Mouse (Mus musculus) natural killer cell, adult 2 months (primary cell): ENCODE data around the gene Slc38a3.

Experiments
- DNase-seq, 2 experiments: peaks; one replicate each; pipeline ENCODE4 v3.0.0; 2022; ENCODE audit warnings: low spot score in 2 of 2

Slc38a3 gene

DNA sequence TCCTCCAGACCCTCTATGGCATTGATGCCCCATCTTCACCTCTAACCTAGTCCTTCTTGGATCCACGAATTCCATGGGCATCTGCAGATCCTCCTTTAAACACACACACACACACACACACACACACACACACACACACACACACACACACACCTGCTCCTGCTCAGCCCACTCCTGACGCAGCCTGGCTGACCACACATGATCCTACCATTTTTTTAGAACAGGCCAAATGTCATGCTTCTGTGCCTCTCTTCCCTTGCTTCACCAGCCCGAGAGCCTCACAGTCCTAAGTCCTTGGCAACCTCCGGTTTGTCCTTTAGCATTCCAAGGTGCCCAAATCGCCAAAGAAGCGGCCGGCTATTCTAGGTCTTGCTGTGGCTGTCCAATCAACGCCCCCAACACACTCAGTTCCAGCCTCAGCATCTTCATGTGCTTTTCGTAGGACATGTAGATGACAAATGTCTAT is at the start of gene Slc38a3:
Slc38a3 (minus strand) TSS at position 51 of the 466 bp plus-strand sequence.
- DNase-seq, result no peak

DNA sequence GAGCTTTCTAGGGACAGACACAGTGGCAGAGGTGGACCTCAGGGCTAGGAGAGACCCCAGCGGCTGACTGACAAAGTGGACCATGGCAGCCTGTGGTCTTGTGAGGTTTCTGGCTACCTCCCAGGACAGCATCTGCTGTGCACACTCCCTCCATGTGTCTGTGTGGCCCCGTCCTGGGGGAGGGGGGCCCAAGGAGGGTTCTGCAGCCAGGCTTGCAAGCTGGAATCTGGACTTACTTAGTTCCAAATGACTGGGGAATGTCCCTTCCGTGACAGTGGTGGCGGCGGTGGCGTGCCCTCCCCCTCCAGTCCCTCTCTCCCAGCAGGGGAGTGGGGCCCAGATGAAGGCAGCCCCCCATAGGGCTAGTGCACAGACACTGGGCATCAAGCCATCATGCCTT is 47.6 kb upstream of the Slc38a3 start:
- no peak for DNase-seq

DNA sequence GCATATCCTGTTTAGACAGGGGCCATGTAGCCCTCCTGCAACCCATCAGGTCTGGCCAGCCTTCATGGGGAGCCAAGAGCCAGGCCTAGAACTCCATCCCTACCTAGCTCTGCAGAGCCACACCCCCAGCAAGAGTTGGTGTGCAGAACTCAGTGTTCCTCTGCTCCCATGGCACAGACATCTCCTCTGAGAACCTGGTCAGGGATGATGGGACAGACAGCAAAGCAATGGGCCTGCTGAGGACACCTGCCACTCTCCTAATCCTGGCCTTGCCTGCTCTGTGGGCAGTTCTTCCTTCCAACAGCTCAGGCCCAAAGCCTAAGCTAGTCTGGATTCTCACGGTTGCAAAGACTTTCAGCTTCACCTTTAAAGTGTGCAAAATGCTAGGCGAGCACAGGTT is 46.3 kb upstream of the Slc38a3 start:
- DNase-seq, result no peak

DNA sequence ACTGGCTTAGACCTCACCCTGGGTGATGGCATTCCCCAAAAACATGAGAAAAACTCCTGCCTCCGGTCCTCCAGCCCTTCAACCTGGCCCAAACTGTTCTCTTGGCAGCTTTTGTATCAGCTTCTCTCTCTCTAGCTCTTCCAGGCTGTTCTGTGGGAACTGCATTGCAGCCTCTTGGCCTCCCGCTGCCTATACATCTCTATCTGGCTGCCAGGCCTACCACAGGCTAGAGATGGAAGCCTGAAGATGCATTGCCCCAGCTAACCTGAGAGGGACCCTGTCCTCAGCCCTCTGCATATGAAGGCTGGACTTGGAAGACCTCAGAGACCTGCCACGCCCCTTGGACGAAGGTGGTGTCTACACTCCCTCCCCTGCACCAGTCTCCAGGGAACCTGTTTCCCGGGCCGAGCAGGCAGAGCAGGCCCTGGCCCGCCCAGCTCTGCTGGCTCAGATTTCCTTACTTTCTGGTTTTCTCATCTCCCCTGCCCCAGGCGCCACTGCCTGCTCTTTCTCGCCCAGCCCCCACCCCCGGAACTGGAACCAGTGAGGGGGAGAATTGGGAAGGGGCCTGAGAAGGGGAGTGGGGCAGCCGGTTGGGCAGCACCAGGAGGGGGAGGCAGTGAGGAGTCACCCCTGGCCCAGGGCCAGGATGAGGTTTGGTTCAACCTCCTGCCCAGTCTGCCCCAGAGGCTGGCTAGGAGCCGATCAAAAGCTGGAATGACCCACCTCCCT is 45.1 kb upstream of the Slc38a3 start:
- DNase-seq, result no peak

DNA sequence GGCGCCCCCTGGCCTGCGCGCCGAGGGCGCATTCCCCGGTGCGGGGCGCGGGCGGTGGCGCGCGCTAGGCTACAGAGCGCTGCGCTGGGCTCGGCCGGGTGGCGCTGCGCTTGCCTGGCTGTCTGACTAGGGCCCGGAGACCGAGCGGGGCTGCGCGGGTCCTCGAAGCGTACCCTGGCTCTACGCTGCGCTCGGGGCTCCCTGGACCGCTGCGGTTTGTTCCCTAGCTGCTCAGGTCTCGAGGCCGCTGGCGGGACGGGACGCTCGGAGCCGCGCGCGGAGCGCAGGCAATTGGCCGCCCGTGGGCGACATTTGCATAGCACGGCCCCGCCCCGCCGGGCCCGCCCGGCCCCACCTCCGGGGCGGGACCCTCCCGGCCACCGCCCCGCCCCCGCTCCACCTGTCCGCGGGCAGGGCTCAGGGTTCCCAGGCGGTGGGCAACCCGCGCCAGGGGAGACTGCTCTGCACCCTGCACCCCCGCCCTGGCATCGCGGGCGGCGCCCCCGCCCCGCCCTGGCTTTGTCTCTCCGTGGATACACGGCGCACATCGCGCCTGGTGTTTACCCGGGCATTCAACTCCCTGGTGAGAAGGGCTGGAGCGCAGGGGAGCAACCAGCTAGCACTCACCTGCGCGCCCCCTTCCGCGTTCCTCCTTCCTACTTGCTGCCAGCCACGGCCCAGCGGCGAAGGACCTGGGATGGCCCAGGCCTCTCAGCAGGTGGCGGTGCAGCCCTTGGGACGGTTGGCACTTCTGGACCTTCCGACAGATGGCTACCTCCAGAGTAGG is 40.6 kb upstream of the Slc38a3 start, which contains the start of gene Sema3f:
Sema3f (minus strand) TSS at position 779 of the 787 bp plus-strand sequence.
- DNase-seq, result peak in 1 of 2 experiments; percentile 61

DNA sequence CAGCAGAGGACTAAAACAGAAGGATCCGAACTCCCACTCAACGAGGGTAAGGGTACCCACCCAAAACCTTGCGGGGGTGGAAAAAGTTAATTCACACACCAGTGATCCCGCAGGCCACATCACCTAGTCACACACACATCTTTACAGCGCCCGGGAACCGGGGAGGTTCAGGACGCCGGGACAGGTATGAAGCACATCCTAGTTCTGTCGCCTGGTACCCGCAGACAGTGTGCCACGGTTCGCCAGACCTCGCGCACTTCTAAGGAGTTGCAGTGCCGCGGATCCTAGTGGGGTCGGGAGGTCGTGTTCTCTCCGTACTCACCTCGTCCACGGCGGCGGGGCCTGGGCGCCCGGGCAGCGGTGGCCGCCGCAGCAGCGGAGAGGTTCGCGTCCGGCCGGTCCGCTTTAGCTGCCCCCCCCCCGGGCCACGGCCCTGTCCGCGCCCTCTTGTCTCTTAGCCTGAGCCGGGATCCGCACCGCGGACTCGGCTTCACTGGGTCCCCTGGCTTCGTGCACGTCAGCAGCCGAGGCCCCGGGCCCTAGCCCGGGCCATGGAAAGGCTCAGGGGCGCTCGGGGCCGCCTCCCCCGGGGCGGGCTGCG is 39.9 kb upstream of the Slc38a3 start:
- DNase-seq, result no peak

DNA sequence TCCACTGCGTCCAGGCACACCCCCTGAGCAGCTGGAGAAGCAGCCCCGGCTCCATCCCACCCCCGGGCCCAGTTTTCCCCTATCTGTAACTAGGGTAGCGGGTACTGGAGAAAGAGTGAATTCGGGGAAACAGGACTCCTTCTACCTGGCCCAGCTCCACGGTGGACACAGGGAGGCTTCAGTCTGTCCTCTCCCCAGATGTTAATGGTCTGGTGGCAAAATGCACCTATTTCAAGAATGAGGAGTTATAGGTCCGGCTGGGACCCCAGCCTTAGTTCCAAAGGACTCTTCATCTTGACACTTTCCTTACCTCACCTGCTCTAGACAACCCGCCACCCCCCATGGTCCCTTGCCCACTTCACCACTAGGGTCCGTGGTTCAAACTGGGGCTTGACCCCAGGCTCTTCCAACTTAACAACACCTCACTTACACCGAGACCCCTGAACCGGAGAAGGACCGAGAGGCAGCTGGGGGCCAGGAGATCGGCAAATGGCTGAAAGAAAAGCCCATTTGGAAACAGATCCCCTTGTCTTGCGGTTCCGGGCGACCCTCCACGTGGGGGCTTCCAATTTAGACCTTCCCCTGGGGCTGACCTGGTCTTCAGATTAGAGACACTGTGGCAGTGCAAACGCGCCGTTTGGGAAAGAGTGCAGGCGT is 39.2 kb upstream of the Slc38a3 start:
- DNase-seq, result no peak

DNA sequence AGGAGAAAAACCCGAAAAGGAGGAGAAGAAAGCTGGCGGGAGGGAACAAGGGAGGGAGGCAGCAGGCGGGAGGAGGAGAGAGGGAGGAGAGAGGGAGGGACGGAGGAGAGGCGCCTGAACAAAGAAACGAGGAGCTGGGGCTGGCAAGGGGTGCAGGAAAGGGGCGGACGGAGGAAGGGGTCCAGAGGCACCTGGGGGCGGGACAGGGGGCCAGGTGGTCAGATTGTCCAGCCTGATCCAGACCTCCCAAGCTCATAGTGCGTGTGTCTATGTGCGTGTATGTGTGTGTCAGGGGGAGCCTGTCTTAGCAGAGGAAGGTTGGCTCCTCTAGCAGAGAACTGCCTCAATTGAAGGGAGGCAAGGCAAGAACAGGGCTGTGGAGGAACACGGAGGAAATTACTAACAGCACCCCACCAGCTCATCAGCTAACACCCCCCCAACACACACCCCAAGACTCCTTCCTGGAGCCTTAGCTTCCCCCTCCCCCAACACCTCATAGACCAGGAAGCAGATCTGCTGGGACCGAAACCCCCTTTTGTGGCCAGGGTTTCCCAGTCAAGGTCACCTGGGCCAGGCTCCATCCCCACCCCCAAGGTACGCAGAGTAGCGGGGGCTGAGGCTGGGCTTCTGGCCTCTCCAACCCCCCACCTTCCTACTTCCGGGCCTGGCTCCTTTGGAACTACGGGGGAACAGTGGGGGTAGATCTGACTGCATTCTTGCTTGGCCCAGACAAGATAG is 38.5 kb upstream of the Slc38a3 start:
- no peak for DNase-seq

DNA sequence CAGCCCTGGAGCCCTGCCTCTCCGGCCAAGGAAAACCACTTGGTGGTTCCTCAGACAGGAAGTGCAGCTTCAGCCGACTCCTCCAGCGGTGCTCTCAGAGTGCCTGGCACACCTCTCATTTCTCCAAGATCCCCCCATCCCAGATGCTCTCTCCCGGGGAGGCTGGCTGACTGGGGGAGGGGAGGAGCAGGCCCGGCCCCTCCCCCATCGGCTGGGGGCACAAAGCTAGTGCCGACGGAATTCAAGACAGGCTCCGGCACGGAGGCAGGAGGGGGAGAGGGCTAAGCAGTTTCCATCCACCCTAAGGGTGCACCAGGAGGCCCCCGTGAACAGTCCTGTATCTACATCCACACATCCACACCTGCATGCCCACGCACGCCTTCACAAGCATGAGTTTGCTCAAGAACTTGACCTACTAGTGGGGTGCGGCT is 37.5 kb upstream of the Slc38a3 start:
- DNase-seq, result no peak

DNA sequence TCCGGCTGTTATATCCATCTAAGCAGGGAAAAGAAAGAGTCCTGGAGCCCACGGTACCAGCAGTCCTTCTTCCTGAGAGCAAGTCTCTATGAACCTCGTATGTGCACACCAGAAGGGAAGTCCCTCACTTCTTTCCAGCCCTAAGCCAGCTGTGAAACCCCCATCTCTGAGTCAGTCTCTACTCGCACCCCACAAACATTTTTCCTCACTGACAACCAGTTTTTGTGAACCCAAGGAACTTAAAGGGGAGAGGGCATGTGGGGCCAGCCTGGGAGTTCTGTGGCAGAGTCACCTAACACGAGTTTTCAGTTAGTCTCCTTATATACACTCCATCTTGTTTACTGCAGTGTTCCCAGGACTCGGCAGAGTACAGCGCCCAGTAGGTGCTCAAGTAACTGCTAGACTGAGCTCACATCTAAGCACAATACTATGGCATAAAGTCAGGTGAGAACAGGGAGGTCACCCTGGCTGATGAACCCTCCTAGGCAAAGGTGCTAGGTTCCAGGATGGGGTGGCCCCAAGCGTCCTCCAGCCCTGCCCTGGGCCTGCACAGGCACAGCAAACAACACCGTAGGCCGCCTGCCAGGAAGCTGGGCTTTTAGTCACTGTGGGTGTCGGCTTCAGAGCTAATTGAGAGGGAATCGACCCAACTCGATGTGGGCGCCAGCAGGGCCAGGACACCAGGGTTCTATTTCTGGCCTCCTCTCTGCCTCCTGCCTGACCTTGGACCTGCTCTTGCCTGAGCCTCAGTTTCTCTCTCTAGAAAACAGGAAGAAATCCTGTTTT is 34.2 kb upstream of the Slc38a3 start:
- DNase-seq, result no peak

DNA sequence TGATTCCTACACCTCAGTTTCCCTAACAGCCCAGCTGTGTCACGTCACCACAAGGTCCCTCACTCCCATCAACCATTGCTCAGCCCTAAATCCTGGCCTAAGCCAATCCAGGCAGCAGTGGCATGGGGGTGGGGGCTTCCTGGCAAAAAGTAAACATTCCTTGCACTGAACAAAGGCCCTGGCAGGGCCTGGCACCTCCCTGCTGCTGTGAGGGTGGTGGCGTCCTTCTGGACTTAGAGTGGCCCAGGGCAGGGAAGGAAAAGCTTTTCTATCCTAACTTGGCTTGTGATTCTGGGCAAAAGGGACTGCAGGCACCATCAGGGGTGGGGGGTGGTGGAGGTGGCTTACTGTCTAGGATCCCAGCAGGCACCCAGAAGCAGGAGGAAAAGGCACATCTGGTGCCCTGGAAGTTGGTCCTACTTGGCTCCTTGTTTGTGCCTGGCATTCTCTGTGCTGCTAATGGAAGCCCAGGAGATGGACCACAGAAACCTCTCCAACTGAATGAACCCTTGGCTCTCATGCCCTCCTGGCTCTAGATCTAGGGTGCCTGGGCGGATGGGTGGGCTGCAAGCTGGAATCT is 33.4 kb upstream of the Slc38a3 start:
- no peak for DNase-seq

DNA sequence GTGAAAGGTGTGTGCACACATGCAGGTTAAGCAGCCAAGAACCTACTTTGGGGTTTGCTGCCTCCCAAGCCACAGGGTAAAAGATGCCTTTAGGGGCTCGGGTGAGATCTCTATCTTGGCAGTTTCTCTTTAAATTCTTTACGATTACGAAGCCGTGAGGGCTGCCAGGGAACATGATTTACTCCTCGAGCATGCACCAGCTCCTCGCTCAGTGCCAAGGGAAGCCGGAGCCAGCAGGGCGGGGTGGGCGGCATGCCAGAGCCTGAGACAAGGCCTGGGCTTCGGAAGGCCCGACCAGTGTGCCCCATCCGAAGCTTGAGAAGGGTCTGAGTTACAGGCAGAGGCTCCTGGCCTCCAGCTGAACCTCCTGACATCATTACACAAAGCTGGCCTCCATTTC is 32.3 kb upstream of the Slc38a3 start:
- no peak for DNase-seq

DNA sequence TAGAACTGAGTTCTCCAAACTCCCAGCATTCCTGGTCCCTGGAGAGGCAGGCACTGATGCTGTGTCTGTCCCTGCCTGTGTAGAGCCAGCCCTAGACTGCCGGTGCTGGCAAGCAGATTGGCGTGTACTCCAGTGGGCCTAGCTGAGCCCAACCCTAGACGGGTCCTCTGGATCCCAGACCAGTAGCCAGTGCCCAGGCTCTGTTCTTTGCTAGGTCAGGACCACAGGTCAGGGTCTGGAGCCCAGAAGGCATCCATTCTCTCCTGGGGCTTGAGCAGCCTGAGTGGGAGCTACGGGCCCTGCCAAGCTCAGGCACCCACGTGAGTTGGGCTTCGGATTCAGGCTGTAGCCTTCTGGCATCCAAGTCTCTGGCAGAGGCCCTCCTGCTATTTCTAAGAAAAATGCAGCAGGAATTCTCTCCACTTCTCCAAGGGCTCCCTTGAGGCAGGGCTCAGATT is 30.8 kb upstream of the Slc38a3 start:
- DNase-seq, result no peak

DNA sequence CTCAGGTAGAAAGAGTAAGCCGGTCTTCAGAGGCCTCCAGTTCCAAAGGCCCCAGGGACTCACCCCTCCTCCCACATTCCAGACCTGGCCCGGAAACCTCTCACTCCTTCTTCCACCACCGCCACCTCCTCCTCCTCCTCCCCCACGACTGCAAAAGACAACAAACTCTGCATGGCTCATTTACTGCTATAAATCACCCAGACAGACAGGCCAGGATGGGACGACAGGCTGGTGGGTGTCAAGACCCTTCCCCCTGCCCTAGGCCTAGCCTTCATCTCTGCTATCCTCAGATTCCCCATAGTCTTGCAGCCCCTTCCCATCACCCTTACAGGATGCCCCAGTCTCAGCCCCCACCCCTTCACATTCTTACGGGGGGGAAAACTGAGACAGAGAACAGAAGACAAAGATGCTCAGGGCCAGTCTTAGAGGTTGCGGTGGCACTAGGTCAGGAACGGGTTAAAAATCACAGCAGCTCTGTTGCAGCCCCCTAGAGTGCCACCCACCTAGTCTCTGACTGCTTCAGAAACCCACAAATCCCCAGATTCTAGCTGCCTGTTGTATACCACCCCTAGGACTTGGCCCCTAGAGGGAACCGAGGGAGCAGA is 30.1 kb upstream of the Slc38a3 start:
- DNase-seq, result no peak

DNA sequence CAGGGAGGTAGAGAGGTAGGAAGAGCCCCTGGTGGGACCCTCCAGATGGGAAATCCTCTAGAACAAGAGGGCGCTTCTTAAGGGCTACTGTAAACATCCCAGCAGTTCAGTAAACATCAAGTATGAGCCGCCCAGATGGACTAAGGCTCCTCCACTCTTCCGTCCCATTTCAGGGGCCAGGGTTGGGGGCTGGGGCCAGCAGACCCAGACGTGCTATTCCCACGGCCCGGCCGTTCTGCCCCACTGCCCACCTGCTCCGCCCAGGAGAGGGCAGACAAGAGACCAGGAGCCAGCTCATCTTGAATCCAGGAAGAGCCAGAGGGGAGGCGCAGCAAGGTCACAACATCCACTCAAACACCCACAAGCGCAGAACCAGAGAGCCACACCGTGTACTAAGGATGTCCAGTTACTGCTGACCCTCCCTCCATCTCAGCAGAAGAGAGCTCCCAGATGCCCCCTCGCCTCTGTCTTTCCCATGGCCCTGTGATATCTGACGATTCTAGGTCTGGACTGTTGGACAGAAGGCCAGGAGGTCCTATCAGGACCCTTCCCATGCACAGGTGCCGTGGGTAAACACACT is 29.4 kb upstream of the Slc38a3 start:
- DNase-seq, result no peak

DNA sequence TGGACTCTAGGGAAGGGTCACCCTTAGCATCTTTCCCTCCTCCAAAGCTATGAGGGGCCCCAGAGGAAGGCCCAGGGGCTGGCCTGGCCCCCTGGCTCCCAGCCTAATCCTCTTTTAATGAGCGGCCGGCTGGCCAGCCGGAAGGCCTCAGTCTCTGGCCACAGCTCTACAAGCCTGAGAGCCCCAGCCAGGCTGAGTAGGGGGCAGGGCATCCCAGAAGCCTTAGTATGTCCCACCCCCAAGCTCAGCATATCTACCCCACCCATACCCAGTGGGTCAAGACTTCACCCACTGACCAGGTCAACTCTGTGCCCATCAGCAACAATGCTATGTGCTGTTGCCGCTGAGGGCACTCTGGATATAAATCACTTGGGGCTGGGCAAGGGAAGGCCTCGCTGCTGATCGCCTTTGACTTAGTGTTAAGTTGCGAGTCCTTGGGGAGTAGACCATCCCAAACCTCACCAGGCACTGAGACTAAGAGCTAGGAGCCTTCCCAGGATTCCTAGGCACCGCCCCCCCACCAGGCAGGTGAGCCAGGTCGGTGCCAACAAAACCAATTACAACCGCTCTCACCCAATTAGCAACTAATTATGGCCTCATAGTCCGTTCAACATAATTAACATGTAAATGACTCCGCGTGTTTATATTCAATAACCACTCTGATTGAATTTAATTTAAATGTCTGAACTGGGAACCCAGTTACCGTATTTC is 28.6 kb upstream of the Slc38a3 start:
- no peak for DNase-seq

DNA sequence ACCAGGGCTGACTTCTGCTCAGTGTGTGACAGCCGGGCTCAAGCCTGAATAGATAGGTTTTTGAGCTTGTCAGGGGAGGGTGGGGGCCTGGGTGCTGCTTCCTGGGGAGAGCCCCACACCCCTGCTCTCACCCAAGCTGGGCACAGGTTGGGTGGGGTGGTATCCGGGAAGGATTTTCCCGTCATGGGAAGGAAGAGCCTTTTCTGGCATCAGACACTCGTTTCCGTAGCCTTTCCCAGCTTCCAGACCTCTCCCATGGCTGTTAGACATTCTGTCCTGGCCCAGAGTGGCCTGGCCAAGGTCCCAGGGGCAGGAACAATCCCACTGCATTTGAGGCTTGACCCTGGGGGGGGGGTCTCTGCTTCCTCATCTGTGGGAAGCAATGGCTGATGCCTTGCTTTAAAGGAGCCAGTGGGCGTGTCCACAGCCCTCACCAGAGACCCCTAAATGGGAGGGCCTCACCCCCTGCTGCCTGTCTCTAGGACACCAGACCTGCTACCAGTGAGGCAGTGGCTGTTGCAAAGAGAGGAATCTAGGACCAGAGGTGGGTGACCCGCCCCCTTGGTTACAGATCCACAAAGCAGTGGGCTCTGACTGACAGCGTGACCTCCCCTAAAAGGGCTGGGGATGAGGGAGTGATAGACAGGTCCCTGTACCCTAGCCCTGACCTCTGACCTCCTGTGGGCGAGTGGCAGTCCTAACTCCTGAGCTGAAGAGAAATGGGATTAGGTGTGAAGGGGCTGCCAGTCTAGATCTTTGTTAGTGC is 27.7 kb upstream of the Slc38a3 start:
- DNase-seq, result no peak

DNA sequence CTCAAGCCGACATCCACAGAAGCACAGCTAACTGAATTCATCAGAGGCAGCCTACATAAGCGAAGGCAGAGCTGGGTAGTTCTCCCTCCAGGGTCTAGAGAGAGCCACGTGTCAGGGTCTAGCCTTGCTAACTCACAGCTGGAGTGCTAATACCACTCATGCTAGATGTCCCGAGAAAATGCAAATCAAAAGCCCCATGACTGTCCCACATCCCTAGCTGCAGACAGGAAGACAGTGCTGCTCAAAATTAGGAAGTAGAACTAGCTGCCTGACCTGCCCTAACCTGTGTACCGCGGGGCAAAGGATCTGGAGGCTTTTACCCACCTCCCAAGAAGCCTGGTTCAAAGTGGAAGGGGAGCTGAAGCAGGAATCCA is 26.8 kb upstream of the Slc38a3 start:
- no peak for DNase-seq
